Mouse (Mus musculus): ENCODE measurements around the gene Chchd6.

DNA sequence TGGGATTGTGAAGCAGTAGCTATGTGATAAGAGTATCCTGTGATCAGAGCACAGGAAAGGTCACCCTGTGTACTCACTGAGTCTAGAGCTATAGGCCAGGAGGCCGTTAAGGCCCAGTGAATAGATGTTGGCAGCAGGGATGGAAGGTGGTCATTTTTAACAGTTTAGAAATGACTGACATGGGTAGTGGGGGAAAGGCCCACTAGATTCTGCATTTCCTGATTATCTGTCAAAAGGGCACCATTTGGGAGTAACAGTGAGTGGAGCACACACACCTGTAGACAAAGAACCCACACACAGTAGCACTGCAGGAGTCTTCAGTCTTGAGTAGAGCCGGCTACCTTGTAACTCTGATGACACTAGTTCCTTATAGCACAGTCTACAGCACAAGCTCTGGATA is 141.0 kb downstream of the Chchd6 start:
- TF ChIP-seq CTCF (IDR thresholded peaks at IDR 0.05; ENCODE audit: control insufficient read depth, insufficient read depth, insufficient read length) = no peak
- TF ChIP-seq USF1 (IDR thresholded peaks at IDR 0.05; ENCODE audit: low read depth) = no peak
- TF ChIP-seq FOSL1 (IDR thresholded peaks at IDR 0.05; ENCODE audit: insufficient read depth, low read length, poor library complexity, severe bottlenecking) = no peak
- no peak for TF ChIP-seq MAX (IDR thresholded peaks at IDR 0.05)
- no peak for TF ChIP-seq MYOG (IDR thresholded peaks at IDR 0.05; ENCODE audit: control insufficient read depth, extremely low read depth, insufficient read length)
- no peak for TF ChIP-seq MYOD1 (IDR thresholded peaks at IDR 0.05; ENCODE audit: control insufficient read depth, insufficient read length, low read depth)

All from C2C12 (cell line).